Mouse (Mus musculus) gastrocnemius, postnatal 10 days (tissue): ENCODE data around the gene 2810459M11Rik. TPM values are rescaled to one million over a fixed set of nuclear protein-coding genes. Genes with fewer than 3 reads are reported as not detected.
A peak's percentile ranks its signal among the peaks of the same experiment; 100 is the strongest.

Experiments used
- DNase-seq: peaks from one replicate; pipeline ENCODE4 v3.0.0; 2021; ENCODE audit warnings: mixed read lengths
- total RNA-seq, 2 experiments: library from RNA; stranded (reverse); gene quantifications; 2 replicates each; pipeline ENCODE4 v1.2.3; 2021

The 2810459M11Rik gene
- total RNA-seq, 2 experiments from 2014 or later = 0.09 to 0.12 TPM

- DNase-seq = peak; percentile 64
Measured at GRCm38 (mm10) chr1:86053198-86053921, 7.7 kb downstream of the 2810459M11Rik start.

GRCm38 (mm10) chr1:86054943-86055342, 9.3 kb downstream of the 2810459M11Rik start:
- DNase-seq = no peak

- DNase-seq = no peak
Measured at GRCm38 (mm10) chr1:86056284-86056683, 10.6 kb downstream of the 2810459M11Rik start.

GRCm38 (mm10) chr1:86058856-86059769, 13.4 kb downstream of the 2810459M11Rik start:
- DNase-seq = peak; percentile 93

GRCm38 (mm10) chr1:86062523-86062922, 16.9 kb downstream of the 2810459M11Rik start:
- DNase-seq = no peak

- peak; percentile 84 for DNase-seq
Measured at GRCm38 (mm10) chr1:86064271-86064991, 18.8 kb downstream of the 2810459M11Rik start, which contains the start of gene Psmd1. TSS of gene Psmd1 (plus strand) at chr1:86064387.

- DNase-seq = no peak
Measured at GRCm38 (mm10) chr1:86076565-86076964, 30.9 kb downstream of the 2810459M11Rik start.

- DNase-seq = no peak
Measured at GRCm38 (mm10) chr1:86094413-86094812, 48.8 kb downstream of the 2810459M11Rik start.

GRCm38 (mm10) chr1:86105054-86105453, 59.4 kb downstream of the 2810459M11Rik start:
- no peak for DNase-seq

Other genes with a start within 250 kb of the 2810459M11Rik start
- 10 to 100 TPM; 59.7 to 68.9 TPM for gene Itm2c, start 151.6 kb upstream of the 2810459M11Rik start, total RNA-seq
- not detected for gene 4933407L21Rik, start 117.4 kb upstream of the 2810459M11Rik start, total RNA-seq
- gene Gpr55, start 84.9 kb upstream of the 2810459M11Rik start, total RNA-seq = not detected
- gene Spata3, start 29.0 kb upstream of the 2810459M11Rik start, total RNA-seq = not detected
- gene Psmd1, start 18.5 kb downstream of the 2810459M11Rik start, total RNA-seq = 100 to 1,000 TPM; 115 to 117 TPM
- gene Htr2b, start 66.1 kb downstream of the 2810459M11Rik start, total RNA-seq = under 1 TPM; 0.59 to 0.72 TPM
- 1 to 10 TPM in 1 of 2 experiments, under 1 TPM in 1; 0.42 to 1.1 TPM for gene Gm21972, start 87.8 kb downstream of the 2810459M11Rik start, total RNA-seq
- 1 to 10 TPM; 2.7 to 6.0 TPM for gene Armc9, start 108.9 kb downstream of the 2810459M11Rik start, total RNA-seq